Mouse (Mus musculus) forebrain, embryonic 12.5 days (tissue): ENCODE measurements around the gene Adss. TPM values are rescaled to one million over a fixed set of nuclear protein-coding genes. Genes with fewer than 3 reads are reported as not detected.

Experiments used
- ATAC-seq: fragments of 200-750 bp; cut with Nextera tagmentation; 2 replicates; pipeline ENCODE4 v1.8.0; 2017; ENCODE audit warnings: moderate TSS enrichment; ENCODE audit not compliant: low FRiP score
- H3K27ac ChIP-seq: fragments of 300-500 bp; sonication (generic); 2 replicates; pipeline ENCODE4 v1.5.1; 2016; ENCODE audit warnings: mild to moderate bottlenecking
- H3K27me3 ChIP-seq: fragments of 300-500 bp; sonication (generic); 2 replicates; pipeline ENCODE4 v1.6.1; 2016; ENCODE audit warnings: mild to moderate bottlenecking
- H3K36me3 ChIP-seq: fragments of 300-500 bp; sonication (generic); replicated peaks from 2 replicates; pipeline ENCODE4 v1.6.1; 2016; ENCODE audit warnings: mild to moderate bottlenecking
- H3K4me1 ChIP-seq: fragments of 300-500 bp; sonication (generic); 2 replicates; pipeline ENCODE4 v1.6.1; 2016
- H3K4me2 ChIP-seq: fragments of 300-500 bp; sonication (generic); 2 replicates; pipeline ENCODE4 v1.6.1; 2016; ENCODE audit warnings: mild to moderate bottlenecking, moderate library complexity
- H3K4me3 ChIP-seq: fragments of 300-500 bp; sonication (generic); replicated peaks from 2 replicates; pipeline ENCODE4 v1.5.1; 2016; ENCODE audit warnings: mild to moderate bottlenecking
- H3K9ac ChIP-seq: fragments of 300-500 bp; sonication (generic); 2 replicates; pipeline ENCODE4 v1.6.1; 2016; ENCODE audit warnings: mild to moderate bottlenecking
- H3K9me3 ChIP-seq: fragments of 300-500 bp; sonication (generic); 2 replicates; pipeline ENCODE4 v1.6.1; 2016
- WGBS: fragments of 180-500 bp; shearing (Covaris S2); methylation state at CpG from one replicate; pipeline ENCODE4 v1.1.7; 2016; 5-methylcytosine and 5-hydroxymethylcytosine counted together
- polyA plus RNA-seq: library from polyadenylated mRNA; unstranded; fragments of >200 nt; fragmentation: Nextera tagmentation; extraction: Ambion mirVana; gene quantifications from 2 replicates; pipeline ENCODE4 v1.2.1, GENCODE M21; 2016

Gene Adss
- polyA plus RNA-seq, 1 experiment from 2014 or later: 49.4 TPM

- H3K27ac ChIP-seq: no peak overlapping the region
- H3K36me3 ChIP-seq: no peaks in the 10 kb centered on the region
- 72% methylated on average over 3 of the region's 3 CpGs for WGBS
- no peak overlapping the region for H3K9ac ChIP-seq
- H3K4me1 ChIP-seq: no peaks in the 10 kb centered on the region; the same call in 1 of the 2 replicates
- H3K9me3 ChIP-seq: no peaks in the 10 kb centered on the region
- no peak overlapping the region for H3K4me3 ChIP-seq
- no peak overlapping the region for H3K4me2 ChIP-seq
- ATAC-seq: peak; percentile 69
- peaks cover 19% of the 10 kb centered on the region for H3K27me3 ChIP-seq
Observed at GRCm38 (mm10) chr1:177719029-177719427, 77.3 kb downstream of the Adss start.

- no peaks in the 10 kb centered on the region for H3K9me3 ChIP-seq
- H3K27me3 ChIP-seq: peaks cover 19% of the 10 kb centered on the region
- peak; percentile 63; the same call in 1 of the 2 replicates for ATAC-seq
- no peaks in the 10 kb centered on the region for H3K36me3 ChIP-seq
- H3K4me1 ChIP-seq: no peaks in the 10 kb centered on the region; the same call in 1 of the 2 replicates
- H3K4me3 ChIP-seq: no peak overlapping the region
- H3K9ac ChIP-seq: no peak overlapping the region
- 36% methylated on average over 11 of the region's 11 CpGs for WGBS
- H3K4me2 ChIP-seq: no peak overlapping the region
- H3K27ac ChIP-seq: no peak overlapping the region
Observed at GRCm38 (mm10) chr1:177718340-177719028, 77.8 kb downstream of the Adss start.

- H3K36me3 ChIP-seq: no peaks in the 10 kb centered on the region
- H3K9me3 ChIP-seq: no peaks in the 10 kb centered on the region
- WGBS: 78% methylated on average over 7 of the region's 7 CpGs
- H3K4me2 ChIP-seq: no peak overlapping the region
- no peak overlapping the region for H3K27ac ChIP-seq
- H3K9ac ChIP-seq: no peak overlapping the region
- H3K4me1 ChIP-seq: no peaks in the 10 kb centered on the region; the same call in 1 of the 2 replicates
- peaks cover 19% of the 10 kb centered on the region for H3K27me3 ChIP-seq
- ATAC-seq: no peak
- no peak overlapping the region for H3K4me3 ChIP-seq
Observed at GRCm38 (mm10) chr1:177717057-177717835, 79.1 kb downstream of the Adss start.

GRCm38 (mm10) chr1:177716448-177716847, 79.9 kb downstream of the Adss start:
- ATAC-seq: no peak
- Histone ChIP-seq H3K9ac (no peak overlapping the region), H3K4me1 (no peaks in the 10 kb centered on the region; the same call in 1 of the 2 replicates), H3K4me2 (no peak overlapping the region), H3K9me3 (no peaks in the 10 kb centered on the region), H3K4me3 (no peak overlapping the region), H3K27ac (no peak overlapping the region), H3K27me3 (peaks cover 19% of the 10 kb centered on the region), H3K36me3 (no peaks in the 10 kb centered on the region)
- 82% methylated on average over 3 of the region's 3 CpGs for WGBS

- 92% methylated on average over 5 of the region's 5 CpGs for WGBS
- Histone ChIP-seq H3K4me1 (no peaks in the 10 kb centered on the region; the same call in 1 of the 2 replicates), H3K9ac (no peak overlapping the region), H3K27ac (no peak overlapping the region), H3K27me3 (peaks cover 14% of the 10 kb centered on the region), H3K4me2 (no peak overlapping the region), H3K36me3 (no peaks in the 10 kb centered on the region), H3K4me3 (no peak overlapping the region), H3K9me3 (no peaks in the 10 kb centered on the region)
- no peak for ATAC-seq
Observed at GRCm38 (mm10) chr1:177714397-177715012, 81.8 kb downstream of the Adss start.

GRCm38 (mm10) chr1:177713635-177714396, 82.5 kb downstream of the Adss start:
- ATAC-seq: no peak
- no peak overlapping the region for H3K9ac ChIP-seq
- no peaks in the 10 kb centered on the region for H3K9me3 ChIP-seq
- H3K4me3 ChIP-seq: no peak overlapping the region
- H3K27ac ChIP-seq: no peak overlapping the region
- H3K27me3 ChIP-seq: peaks cover 14% of the 10 kb centered on the region
- no peaks in the 10 kb centered on the region for H3K36me3 ChIP-seq
- no peak overlapping the region for H3K4me2 ChIP-seq
- 83% methylated on average over 3 of the region's 3 CpGs for WGBS
- no peaks in the 10 kb centered on the region; the same call in 1 of the 2 replicates for H3K4me1 ChIP-seq

Other genes starting within 250 kb of the Adss start
- 0.27 TPM in 1 of 2 replicates, not detected in the other for gene 1700016C15Rik, start 66.7 kb downstream of the Adss start, polyA plus RNA-seq
- 0.08 and 0.14 TPM in 2 replicates for gene Catspere2, start 186.9 kb upstream of the Adss start, polyA plus RNA-seq